Mouse (Mus musculus) liver, embryonic 14.5 days (tissue): ENCODE measurements at regions not wholly inside any gene's neighbourhood (a gene's known extent, or its start where the extent isn't known, plus 50 kb on each side); places are given as distances from the start of the nearest gene placed in this dataset.

ENCODE experiments used
- CTCF ChIP-seq: IDR thresholded peaks from 2 replicates; pipeline ENCODE4 v1.5.1; 2016; ENCODE audit warnings: antibody characterized with exemption, low read depth, control low read depth
- EP300 ChIP-seq: IDR thresholded peaks from 2 replicates; pipeline ENCODE4 v1.6.1; 2016; ENCODE audit warnings: antibody characterized with exemption, low read depth

DNA sequence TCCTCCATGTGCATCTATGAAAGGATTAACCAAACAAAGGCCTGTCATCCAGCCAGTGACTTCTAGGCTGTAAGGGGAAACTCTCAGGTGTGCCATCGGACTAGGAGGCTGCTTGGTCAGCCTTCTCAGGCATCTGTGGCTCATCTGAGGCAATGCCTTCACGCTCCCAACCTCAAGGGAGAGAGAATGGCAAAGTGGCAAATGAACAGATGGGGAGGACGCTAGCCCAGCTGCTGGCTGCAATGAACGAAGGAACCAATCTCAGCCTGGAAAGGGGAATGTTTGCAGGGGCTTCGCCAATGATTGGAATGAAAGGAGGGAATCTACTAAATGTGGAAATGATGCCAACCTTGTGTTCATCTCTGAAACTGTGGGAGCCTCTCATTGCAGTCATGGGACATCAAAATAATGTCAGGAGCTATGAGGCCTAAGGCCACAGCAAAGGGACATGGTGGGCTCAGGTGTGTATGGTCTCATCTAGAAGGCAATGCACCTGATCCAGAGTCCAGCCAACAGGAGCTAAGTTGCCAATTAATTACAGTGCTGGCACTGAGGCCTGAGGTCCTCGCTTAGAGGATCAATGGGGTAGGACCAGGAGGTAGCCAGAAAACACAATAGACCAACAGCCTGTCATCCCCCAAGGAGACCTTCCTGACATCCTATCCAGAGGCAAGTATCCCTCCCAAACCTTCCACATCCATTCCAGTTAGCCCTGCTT, 108.9 kb upstream of the Ptprt start:
- TF ChIP-seq CTCF (no peak), EP300 (no peak)
